Mouse (Mus musculus) NIH3T3 (cell line): ENCODE data around the gene Larp4b.

Source experiments
- DNase-seq: peaks from one replicate; pipeline ENCODE4 v3.0.0-alpha.2; 2012; ENCODE audit warnings: low read depth

Gene Larp4b

DNA sequence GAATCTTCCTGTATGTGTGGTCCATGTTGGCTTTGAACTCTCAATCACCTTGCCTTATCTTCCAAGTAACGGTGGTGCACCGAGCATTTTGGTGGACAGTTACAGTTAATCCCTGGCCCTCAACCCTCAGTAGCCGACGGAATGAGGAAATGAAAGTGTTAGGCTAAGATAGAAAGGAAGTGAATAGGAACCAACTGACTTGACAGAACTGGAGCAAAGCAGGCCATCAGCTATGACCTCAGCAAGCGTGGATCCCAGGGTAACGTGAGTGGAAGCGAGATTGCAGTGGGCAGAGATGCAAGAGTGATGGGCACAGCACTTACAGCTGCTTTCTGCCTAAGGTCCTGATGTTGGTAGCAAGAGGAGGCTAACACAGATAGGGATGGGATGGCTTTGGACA is 31.5 kb downstream of the Larp4b start:
- DNase-seq = no peak

DNA sequence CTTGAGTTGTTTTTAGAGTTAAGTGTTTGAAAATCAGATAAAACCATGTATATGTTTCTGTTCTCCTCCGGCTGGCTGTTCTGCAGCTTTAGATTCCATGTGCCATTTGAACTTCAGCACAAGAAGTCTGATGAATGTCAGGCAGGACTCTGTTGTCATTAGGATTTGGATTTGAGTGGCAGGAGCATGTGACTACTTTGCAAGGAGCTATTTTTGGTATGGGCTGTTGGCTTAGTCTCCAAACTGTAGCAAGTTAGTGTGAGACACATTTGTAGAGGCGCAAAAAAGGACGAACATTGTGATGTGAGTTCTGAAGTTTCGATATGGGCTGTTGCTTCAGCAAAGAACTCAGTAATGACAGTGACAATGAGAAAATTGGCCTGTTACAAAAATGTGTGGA is 34.0 kb downstream of the Larp4b start:
- no peak for DNase-seq

DNA sequence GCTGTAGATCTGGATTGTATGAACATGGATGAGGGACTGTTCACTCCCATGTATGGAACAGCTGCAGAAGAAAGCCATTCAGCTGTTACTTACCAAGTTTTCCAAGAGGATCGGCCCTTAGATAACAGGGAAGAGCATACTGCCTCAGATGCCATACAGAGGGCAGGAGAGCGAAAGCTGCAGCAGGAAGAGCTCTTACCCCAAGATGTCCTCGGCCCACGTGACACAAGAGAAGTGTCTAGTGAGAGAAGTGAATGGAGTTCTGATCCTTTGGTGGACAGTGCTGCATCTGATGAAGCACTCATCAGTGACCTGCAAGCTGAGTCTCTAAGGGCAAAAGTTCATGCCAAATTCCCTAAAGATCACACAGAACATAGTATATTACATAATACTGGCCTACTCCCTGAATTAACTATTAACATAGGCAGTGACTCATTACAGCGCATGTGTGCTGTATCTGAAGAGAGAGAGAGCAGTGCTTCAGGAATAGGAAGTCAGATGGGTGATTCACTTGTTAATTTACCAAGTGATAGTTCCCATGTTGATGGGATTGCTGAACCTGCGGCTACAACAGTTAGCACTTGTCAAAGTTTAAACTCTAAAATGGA is 35.1 kb downstream of the Larp4b start:
- DNase-seq = peak; percentile 34

DNA sequence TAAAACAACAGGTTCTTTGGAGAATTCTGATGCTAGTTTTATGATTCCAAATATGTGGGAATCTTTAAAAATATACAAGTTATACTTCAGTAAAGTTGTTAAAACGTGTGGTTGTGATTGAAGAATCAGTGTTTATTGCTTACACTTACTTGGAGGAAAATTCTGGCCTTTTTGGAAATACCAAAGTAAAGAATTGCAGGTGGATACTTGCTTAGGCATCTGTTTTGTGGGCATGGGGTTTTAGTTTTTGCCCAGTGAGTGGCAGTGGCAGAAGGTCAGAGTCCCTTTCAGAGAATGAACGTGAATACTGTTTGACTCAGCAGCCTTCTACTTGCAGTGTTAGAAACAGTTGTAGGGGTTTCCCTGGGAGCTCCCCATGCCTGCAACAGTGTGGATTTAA is 40.7 kb downstream of the Larp4b start:
- DNase-seq = no peak

DNA sequence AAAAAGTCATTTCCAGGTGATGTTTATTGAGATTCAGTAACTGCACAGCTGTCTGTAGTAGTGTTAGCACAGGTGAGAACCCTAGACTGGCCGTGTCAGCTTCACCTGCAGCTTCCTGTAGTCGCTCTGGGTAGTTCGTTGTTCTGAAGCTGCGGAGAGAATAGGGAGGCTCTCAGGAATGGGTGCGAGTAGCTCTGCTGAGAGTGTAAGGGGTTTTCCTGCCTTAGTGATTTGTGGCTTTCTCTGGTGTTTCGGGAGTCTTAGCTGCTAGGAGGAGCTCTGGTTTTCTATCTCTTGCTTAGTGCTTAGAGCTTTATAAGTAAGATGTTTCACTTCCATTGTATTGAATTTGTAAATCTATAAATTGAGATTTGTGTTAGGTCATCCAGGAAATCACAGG is 42.4 kb downstream of the Larp4b start:
- no peak for DNase-seq

DNA sequence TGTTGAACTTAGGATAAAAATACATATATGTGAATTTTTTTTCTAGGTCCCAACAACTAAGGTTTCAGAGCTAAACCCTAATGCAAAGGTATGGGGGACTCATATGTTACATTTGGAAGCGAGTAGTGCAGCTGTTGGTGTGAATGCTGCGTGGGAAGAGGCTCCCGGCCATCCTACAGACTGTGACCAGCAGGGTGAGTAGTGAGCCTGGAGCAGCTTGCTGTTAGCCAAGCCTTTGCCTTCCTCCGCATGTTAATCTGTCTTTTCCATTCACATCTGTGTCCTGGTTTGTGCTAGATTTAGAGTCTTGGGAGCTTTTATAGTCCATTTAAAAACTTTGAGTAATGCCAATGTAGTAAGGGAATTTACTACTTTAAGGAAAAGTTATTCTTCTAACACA is 43.1 kb downstream of the Larp4b start:
- peak; percentile 25 for DNase-seq

DNA sequence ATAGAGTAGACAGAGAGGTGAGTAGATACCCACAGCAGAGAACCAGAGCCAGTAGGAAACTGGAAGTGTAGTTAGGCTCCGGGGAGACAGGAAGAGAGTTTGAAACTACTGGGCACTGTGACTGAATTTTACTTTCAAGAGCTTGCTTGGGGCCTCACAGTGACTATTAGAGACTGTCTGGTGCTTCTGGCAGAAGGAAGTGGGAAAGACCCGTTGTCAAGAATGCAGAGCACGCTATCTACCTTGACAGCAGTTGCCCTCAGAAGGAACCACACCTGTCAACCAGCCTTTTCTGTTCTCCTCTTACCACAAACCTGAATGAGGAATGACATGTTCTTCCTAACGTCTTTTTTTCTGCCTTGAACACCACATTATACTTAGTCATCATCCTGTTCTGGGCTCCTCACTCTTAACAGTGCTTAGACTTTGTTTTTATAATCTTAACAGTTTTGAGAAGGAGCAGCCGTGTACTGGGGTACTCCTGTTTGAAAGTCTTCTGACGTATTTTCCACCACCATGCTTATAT is 45.8 kb downstream of the Larp4b start:
- DNase-seq = no peak

DNA sequence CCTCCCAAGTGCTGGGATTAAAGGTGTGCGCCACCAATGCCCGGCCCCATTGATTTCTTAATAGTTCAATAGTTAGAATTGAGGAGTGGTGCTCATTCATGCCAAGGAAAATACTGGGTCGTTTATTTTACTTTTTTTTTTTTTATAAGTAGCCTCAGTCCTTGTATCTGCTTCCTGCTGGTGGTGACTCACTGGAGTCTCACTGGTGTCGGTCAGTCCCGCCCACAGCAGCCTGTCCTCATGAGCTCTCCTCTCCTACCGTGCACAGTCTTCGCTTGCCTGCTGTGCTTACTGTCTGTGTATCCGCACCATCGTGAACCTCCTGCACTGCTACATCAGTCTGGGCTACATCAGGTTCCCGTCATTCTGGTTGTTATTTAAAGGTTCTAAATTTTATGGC is 46.5 kb downstream of the Larp4b start:
- peak; percentile 60 for DNase-seq

DNA sequence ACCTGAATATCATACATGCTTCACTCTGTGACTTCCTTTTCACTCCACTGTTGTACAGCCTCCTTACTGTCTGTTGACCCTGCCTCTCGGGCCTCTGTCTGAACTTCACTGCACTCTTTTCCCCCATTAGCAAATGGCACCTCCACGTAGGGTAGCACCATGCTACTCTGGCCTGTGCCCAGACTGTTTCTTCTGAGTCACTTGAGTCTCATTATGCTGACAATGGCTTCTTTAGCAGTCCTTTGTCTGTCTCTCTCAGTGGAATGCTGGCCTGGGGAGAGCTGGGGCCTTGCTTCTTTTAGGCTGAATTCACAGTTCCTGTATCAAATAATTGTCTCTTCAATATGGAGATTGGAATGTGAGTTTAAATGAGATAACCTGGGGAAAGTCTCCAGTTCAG is 48.7 kb downstream of the Larp4b start:
- no peak for DNase-seq

DNA sequence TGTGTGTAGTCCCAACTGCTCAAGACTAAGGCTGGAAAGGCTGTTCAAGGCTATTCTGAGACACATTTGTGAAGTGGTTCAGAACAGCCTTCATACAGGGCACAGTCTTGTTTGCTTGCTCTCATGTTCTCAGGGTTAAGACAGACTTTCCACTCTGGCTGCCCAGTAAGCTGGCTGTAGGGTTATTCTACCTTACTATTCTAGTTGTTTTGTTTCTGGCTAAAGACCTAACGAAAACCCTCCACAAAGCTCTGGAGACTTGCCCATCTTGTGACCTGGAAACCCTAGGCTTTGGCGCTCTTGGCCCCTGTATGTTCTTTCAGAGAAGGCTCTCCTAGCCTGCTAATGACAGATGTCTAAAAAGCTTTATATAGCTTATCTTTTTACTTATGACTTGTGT is 55.1 kb downstream of the Larp4b start:
- no peak for DNase-seq

DNA sequence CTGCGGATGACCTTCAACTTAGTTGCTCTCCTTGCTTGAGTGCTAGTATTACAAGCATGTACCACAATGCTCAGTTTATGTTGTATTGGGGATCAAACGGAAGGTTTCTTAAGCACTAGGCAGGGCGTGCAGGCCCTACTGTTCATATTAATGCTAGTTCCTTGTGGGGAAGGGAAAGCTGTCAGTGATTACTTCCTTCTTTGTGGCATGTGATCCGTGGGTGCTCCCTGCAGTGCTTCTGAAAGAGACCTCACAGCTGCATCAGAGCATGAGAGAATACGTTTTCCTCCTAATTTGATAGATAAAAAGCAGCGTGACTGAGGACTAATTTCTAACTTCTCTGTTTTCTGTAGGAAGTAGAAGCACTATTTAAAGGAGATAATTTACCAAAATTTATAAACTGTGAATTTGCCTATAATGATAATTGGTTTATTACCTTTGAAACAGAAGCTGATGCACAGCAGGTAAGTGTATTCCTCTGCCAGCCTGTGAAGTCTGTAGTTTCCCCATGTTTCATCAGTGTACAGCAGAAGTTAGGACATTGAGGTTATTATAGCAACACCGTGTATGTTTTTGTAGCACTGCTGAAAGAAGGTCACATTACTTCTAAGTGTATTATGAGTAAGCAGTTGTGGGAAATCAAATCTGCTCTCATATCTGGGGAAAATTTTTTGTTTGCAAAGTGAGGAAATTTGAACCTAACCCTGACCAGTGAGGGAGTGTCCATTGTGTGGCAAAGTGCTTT is 56.0 kb downstream of the Larp4b start:
- DNase-seq = no peak

DNA sequence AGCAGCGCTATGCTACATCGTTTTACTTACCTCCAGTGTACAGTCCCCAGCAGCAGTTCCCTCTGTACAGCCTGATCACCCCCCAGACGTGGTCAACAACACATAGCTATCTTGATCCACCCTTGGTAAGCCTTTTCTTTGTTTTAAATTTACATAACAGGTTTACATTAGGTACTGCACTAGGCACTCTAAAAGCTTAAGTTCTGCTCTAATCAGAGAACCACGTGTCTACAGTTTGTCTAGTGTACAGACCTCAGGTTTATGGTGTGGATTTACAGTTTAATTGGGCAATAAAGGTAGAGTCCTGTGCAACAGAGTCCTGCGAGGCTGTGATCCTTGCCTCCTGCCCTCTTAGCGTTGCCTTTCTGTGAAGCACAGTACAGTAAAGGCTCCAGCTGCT is 57.4 kb downstream of the Larp4b start:
- DNase-seq = no peak

DNA sequence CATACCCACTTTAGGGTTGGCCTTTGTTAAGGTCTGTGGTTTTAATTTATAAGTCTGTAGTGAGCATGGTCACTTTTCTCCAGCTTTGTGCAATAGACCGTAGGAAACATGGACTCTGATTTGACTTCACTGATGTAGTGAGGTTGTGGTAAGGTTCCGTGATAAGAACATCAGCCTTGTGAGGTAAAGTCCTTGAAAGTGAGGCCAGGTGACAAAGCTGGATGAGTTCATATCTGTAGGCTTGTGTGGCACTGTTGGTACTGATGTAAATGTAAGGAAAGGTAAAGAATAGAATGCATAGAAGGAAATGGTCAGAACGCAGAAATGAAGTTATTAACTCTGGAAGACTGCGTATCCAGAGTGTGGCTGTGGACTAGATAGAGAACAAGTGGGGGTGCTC is 57.9 kb downstream of the Larp4b start:
- DNase-seq = no peak

DNA sequence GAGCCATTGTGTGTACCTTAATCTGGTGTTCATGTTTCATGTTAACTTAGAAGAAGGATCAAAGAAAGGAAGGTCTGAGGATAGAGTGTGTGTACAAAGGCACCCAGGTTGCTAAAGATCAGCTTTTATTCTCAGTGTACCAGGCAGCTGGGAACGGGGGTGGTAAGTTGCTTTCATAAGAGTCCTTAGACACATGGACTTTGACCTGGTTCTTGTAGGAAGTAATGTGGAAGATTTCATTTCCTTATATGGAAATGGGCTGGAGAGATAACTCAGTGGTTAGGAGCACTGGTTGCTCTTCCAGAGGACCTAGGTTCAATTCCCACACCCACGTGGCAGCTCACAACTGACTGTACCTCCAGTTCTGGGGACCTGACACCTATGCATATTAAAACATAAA is 58.6 kb downstream of the Larp4b start:
- no peak for DNase-seq

DNA sequence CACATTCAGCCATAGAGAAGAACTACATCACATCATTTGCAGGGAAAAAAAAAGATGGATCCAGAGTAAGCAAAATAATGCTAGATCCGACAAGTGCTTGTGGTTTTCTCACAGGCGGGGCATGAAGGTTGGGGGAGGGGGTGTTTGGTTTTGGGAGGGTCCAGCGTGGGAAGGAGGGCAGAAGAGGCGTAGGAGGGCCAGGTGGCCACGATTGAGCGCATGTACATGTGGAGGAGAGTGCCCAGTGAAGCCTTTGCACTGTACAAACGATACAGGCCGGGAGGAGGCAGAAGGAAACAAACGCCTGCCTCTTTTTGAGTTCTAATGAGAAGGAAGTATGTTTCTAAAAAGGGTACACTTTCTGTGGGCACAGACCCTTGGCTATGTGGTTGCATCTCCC is 60.1 kb downstream of the Larp4b start:
- no peak for DNase-seq

DNA sequence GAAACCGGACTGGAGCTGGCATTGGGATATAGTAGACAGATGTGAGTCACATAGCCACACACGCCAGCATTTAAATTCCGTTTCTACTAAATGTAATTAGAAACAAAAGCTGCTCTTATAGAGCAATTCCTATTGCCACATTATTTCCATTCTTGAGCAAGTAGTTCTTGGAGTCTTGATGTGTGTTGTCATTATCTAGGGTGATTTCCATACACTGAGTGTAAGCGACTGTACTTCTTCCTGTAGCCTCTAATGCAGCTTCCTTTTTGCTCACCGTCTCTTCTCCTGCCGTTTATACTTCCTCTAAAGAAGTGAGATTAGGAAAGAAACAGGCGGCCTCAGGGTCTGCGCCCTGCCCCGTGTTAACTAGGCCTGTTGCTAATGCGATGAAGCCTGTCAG is 65.6 kb downstream of the Larp4b start:
- peak; percentile 72 for DNase-seq

DNA sequence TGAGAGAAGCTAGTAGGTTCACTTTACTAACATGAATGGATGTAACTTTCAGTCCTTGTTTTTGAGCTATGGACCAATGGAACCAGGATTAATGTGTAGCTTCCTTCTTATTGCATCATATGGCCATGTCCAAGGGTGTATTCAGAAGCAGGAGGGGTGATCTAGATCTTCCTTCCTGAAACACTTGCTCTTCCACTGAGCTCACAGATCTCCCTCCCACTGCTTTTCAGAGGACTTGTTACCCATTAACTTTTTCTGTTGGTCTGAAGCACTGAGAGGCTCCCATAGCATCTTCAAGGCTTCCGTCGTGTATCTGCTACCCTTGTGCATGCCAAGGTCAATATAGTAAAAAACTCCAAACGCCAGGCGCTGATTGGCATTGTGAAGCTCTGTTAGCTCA is 69.2 kb downstream of the Larp4b start:
- no peak for DNase-seq

DNA sequence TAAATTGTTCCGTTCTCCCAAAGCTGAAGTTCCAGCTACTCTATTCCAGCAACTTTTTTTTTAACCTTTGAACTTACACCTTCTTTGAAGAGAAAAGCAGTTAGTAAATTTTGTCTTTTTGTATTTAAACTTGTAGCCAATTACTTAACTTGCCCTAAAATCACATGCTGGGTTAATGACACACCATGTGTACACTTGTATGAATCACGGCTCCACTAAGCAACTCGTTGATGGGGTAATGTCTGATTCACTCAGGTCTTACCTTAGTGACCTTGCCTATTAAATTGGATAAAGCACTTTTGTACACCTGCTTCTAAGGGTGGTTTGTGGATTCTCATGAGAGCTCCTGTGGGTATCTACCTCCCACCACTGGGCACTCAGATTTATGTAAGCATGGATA is 74.2 kb downstream of the Larp4b start:
- DNase-seq = no peak

DNA sequence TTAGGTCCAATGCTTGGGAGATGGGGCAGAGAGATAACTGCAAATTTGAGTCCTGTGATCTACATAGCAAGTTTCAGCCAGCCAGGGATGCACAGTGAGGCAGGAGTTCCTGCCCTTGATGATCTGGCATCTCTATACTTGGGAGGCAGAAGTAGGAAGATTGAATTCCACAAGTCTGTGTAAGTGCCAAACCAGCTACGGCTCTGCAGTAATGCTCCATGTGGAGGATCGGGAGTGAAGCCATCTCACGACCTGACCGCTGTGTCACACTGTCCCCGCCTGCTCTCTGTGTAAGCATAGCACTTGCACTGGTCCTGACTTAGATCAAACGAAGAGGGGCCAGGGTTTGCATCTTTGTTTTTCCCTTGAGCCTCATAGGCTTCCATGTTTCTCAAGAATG is 75.9 kb downstream of the Larp4b start:
- no peak for DNase-seq

DNA sequence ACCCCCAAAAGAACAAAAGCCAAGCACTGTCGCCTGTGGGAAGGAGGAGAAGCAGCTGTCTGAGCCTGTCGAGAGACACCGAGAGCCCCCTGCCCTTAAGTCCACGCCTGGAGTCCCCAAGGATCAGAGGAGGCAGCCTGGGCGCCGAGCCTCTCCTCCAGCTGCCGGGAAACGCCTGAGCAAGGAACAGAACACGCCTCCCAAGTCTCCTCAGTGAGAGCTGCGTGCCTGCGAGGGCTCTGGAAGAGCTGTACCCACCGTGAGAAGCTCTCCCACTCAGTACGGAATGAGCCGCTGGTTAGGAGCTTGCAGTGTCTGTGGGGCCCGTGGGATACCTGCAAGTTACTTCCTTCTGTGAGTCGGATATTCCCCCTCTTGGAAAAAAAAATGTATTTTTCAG is 77.0 kb downstream of the Larp4b start:
- no peak for DNase-seq

DNA sequence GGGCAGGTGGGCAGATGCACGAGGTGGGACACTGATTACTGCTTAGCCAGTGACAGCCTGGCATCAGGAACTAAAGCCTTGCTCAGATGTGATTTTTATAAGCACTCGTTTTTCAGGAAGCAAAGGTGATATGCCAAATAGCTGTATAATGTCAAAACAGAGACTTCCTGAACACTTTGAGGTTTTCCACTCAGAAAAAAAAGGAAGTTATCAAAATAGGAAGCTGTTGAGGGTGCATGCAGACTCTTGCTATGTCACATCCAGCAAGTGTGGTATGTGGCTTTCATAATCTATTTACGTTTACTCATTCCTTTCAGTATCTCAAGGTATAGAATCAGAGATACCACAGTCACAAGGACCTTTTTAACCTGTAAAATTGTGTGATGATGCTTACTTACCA is 79.7 kb downstream of the Larp4b start:
- no peak for DNase-seq

DNA sequence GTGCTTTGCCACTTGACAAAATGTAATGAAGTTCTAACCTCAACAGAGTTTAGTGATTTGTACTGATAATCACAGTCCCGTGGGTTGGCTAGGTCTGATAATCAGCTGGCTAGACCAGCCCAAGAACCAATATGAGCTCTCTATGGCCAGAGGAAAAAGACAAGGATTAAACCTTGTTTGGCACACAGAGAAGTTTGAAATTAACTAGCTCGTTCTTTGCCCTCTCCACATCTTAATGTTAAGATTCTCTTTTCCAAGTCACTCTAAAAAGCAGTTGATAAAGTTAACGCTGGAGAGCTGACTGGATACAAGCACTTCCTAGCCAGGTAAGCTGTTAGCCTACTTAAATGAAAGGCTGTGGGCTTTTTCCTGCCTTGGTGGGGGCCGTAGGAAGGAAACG is 81.5 kb downstream of the Larp4b start:
- DNase-seq = no peak

DNA sequence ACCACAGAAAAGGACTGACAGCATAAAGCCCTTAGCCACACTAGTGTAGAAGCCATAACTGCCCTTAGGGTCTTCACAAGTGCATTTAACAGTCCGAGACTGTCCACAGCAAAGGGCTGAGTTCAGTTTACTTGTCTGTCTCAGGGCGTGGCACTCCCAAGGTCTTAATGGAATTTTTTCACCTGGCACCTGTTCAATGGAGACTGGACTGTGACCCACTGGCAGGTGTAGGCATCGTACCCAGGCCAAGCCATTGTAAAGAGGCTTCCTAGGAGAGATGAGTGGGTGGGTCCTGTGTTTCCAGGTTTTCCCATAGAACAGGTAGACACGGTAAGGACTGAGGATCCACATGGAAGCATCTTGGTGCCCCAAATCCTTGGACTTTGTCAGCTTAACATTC is 84.6 kb downstream of the Larp4b start:
- DNase-seq = no peak

DNA sequence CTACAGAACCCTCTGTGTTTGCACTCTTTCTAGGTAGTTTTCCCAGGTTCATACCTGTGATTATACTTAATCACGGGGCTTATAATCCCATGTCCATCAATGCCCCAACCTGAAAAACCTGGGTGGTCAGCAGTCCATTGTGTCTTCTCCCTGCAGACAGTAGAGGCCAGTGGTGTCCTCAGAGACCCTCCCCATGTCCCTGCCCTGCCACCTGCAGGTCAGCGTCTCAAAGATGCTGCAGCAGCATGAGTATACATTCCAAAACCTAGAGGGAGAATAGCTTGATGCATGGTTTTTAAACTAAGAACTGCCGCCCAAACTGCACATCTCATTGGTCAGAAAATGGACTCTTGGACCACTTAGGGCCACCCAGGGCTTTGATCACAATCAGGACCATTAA is 85.0 kb downstream of the Larp4b start:
- no peak for DNase-seq
